Mouse (Mus musculus) forelimb bud, embryonic 11.5 days (tissue): Measurements from ENCODE around the gene Olfr775.

Experiments
- DNase-seq: peaks from one replicate; pipeline ENCODE4 v3.0.0-alpha.2; 2012; ENCODE audit warnings: low read depth, low spot score

Gene Olfr775

DNA sequence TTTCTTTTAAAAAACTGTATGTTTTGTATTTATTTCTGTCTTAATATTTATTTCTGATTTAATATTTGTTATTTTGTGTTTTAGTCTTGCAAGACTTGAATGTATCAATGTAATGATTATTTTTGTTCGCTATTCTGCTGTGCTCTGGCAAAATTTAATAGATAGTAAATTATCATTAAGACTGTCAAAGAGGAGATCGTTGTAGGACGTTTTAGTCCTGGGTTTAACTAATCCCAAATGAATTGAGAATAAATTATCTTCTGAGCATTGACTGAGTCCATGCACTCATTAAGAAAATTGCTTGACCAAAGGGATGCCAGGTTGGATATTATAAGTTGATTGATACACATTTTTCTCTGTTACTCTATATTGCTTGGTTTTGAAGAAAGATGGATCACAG is at the start of gene Olfr775:
Gene Olfr775, plus strand, starts transcription at position 301 of the 400 bp plus-strand sequence.
- no peak for DNase-seq

DNA sequence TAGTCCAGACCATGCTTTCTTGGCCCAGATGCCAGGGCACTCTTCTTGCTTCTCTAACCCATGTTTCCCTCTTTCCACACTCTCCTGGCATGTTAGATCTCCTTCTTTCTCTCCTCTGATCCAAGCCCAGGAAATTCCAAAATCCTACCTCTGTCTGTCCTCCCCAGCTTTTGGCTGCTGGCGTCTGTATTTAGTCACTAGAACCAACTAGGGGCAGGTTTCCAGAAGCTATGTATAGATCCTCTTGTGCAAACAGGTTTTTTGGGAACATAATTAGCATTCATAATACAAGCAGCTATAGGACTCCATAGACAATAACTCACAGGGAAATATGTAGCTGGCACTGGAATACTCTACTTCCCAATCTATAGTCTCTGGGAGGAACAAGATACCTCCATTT is 17.5 kb upstream of the Olfr775 start:
- no peak for DNase-seq

DNA sequence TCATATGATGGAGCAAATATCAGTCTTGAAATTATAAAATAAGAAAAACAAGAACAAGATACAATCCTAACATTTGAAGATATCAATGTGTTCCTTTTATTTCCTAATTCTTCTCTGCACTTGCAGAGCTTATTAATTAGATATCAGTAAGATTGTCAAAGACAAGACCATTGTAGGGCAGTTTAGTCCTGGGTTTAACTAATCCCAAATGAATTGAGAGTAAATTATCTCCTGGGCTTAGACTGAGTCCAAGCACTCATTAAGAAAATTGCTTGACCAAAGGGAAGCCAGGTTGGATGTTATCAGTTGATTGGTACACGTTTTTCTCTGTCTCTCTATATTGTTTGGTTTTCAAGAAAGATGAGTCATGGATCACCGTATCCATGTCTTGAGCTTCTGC is 12.3 kb upstream of the Olfr775 start, which contains the start of gene Olfr774:
Gene Olfr774, plus strand, starts transcription at position 301 of the 400 bp plus-strand sequence.
- no peak for DNase-seq

DNA sequence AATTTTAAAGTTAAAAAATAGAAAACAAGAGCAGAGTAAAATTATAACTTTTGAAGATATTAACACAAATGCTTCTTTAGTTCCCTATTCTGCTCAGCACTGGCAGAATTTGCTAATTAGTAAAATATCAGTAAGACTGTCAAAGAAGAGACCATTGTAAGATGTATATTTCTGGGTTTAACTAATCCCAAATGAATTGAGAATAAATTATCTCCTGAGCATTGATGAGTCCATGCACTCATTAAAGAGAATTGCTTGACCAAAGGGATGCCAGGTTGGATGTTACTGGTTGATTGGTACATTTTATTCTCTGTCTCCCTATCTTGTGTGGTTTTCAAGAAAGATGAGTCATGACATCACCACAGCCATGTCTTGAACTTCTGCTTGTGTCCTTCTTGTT is 10.6 kb downstream of the Olfr775 start, which contains the start of gene Olfr776:
Gene Olfr776, plus strand, starts transcription at position 301 of the 400 bp plus-strand sequence.
- no peak for DNase-seq

DNA sequence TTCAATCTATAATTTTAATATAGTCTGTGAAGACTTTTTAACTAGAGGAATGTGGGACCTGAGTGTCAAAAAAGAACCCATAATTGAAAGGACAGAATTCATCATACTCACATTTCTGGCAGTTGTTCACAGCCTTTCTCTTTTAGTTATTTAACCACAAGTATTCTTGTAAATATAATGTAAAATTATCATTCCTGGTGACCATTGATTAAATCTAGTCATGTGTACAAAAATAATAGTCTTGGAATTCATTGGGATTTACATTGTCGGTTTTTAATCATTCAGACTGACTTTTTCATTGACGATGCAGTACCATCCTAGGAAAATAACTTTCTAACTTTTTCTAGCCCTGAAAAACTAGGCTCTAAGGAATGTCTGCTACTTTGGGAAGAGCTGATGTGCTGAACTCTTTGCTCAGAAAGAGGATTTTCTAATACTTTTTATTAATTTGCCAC is 22.9 kb downstream of the Olfr775 start, which contains the start of gene Olfr777:
Gene Olfr777, minus strand, starts transcription at position 405 of the 455 bp plus-strand sequence.
- no peak for DNase-seq
